Mouse (Mus musculus) natural killer cell, adult 2 months (primary cell): Measurements from ENCODE around the gene Fyb.
A peak's percentile ranks its signal among the peaks of the same experiment; 100 is the strongest.

Source experiments
- DNase-seq, 2 experiments: peaks; one replicate each; pipeline ENCODE4 v3.0.0; 2022; ENCODE audit warnings: low spot score in 2 of 2

Fyb gene

DNA sequence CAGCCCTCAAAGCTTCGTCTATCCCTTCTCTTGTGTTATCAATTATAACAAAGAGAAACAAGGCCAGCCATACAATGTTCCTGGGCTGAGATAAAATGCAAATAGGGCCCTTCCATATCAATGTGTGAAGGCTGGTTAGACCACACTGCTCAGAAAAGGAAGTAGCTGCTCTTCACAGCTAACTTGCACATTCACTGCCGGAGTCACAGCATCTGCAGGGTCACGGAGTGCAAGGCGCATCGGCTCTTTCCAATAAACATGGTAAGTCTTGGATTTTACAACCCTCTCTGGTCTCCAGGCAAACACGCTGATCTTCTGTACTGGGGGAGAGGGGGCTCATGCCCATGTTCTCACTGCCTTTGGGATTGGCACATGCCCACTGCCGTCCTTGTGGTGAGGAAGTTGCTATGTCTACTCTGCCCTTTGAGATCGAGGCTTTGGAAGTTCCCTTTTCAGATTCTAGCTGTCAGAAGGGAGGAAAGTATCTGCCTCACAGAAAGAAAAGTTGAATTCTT lies at the start of gene Fyb:
Gene Fyb, plus strand, starts transcription at position 201 of the 515 bp plus-strand sequence.
- DNase-seq, result peak; percentile 67 to 82

DNA sequence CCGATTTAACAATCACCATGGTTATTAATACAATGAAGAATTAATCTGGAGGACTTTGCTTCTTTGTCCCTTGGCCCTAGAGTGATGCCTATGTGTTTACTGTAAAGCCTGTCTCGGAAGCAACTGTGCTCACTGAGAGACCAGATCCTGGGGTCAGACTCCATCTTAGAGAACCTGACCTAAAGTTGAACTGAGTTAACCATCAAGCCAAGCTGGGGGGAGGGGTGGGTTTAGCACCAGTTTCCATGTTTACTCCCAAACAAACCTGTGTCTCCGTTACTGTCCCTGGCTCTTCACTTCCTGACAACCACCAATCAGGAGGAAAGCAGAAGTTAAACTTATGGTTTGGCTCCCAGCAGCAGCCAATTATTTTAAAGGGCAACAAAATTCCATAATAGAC lies 39.1 kb upstream of the Fyb start:
- DNase-seq, result no peak

DNA sequence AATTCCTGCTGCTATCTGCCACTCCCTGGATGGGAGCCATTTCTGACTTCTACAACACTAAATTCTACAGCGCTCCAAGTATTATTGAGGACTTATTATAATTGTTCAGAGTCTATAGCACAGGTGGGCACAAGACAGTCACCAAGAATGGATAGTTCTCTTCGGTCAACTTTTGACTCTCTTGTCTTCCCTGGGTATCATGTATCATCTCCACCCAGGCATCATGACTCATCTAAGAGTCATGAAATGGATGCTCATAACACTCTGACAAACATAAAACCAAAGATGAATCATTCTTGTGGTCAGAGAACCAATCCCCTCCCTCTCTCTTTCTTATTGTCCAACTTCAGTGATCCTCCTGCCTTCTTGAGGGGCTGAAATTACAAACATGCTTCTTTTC lies 30.3 kb upstream of the Fyb start:
- DNase-seq, result no peak

DNA sequence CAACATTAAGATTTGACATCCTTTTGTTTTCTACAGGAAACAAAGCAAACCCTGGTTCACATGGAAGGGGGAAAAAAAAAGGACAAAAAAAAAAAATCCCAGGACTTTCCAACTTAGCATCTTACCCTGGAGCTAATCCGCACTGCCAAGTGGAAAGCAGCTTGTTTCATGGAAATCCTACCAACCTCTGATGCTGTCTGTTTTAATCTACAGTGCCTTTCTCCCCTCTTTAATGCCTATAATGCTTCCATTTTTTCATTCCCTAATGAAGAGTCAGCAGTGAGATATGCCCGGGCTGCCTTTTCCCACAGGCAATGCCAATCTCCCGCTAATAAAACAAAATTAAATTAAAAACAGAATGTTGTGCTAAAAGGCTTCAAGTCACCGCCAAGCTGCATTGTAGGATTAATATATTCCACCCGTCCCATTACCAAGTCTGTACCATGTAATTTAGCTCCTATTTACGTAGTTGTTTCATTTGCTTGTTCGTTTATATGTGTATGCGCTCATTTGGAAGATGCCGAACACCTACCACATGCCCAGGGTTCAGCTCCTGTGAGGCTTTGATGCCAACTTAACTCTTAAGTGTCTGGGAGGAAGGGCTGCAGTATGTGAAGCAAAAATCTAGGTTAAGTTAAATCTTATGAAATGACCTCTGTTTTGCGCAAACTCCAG lies 24.1 kb upstream of the Fyb start:
- DNase-seq, result no peak

DNA sequence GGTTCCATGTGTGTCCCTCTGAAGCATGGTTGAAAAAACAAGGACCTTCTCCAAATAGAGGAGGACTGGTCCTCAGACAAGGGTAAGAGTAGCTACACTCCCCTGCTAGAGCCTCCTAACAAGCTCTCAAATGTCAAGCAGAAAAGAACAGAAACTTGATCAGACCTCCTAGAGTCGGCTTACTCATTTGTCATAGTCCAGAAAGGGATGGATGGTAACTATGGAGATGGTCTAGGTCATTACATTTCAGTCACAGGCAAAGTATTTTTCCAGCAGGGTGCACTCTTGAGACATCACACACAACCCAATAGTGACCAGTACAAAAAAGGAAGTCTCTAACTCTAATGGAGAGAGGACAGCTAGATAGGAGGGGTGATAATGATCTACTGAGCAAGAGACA lies 21.9 kb upstream of the Fyb start:
- DNase-seq, result peak; percentile 32 to 48

DNA sequence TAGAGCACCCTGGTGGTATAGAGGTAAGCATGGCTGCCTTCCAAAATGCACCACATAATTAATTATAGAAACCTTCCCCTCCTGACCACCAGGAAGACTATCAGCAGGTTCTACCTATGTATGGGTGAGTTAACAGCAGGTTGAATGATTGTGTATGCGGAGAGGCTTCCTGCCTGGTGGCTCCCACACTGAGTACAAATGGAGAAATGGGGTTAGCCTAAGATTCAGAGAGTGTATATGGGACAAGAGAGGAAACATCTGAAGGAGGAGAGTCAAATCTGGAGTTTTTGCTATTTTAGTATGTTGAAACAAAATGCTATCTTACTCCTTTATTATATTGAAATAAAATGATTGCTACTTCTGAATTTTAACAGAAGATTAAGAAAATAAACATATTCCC lies 5.1 kb upstream of the Fyb start:
- no peak for DNase-seq

DNA sequence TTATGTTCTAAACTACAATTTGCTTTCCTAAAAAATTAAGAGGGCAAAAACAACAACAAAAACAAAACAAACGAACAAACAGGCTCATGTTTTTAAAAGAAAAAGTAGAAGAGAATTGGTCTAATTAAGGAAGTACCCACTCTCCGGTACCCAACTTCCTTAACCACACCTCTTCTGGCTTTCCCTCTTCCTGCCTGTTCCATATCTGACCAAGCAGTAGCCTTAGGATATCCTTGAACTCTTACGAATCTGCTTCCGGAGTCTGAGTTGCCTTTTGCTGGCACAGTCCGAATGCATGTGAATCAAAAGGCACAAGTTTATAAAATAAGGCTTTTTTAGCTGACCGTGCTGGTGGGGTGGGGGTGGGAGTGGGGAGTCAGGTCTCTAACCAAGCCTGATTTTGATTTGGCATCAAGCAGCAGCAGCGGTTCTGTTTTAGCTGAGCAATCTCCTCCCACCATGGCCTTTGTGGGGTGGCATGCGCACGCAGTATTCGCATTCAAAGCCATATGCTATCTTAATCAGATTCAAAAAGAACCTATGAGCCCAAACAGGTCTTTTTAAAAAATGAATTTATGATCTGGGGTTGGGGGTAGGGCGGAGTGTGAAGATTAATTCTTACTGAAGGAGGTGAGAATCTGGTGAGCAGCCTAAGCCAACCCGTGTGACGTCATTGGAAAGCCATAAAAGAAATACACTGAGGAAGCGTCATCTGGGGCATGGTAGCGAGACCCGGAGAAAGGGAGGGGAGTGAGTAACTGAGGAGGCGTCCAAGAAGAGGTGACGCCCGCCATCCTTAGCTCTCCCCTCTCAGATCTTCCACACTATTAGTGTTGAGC lies 3.0 kb upstream of the Fyb start:
- DNase-seq, result peak; percentile 71 to 88

DNA sequence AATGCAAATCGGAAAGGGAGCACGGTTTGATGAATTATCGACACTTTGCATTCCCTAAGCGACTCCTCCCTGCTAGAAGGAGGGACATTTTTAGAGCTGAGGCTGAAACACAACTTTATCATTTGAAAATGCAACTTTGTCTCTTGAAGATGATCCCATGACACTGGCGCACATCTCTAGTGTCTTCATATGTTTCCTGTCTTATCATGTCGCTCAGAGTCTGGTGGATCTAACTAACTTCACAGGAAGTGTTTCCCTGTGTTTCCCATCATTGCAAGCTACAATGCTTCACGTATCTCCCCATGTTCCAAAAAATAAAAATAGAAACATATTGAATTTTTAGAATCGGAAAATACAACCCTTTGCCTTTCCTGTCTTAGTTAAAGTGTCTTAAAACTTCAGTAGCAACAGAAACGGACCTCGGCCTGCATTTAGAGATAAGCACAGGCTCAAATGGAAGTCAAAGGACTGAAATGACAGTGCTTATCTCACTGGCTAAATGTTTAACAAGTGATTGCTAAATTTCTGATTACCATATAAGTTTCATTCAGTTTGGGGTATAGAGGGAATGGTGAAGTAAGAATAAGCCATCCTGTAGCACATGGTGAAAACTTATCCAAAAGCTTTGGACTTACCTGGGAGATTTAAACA lies 2.0 kb upstream of the Fyb start:
- no peak for DNase-seq

DNA sequence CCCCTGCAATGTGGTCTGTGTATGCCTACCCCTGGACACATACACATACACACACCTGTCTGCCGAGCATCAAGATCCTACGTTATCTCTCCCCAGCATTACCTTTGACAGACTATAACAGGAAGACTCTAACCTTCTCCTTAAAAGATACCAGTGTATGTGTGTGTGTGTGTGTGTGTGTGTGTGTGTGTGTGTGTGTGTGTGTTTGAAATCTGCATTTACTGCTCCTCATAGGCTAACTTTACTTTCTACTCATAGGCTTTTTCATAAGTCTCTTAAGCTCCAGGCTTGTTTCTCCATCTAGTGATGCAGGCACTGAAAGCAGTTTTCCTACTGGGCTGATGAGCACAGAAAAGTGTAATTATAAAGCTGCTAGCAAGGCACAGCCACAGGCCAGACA lies 2.1 kb downstream of the Fyb start:
- DNase-seq, result no peak

DNA sequence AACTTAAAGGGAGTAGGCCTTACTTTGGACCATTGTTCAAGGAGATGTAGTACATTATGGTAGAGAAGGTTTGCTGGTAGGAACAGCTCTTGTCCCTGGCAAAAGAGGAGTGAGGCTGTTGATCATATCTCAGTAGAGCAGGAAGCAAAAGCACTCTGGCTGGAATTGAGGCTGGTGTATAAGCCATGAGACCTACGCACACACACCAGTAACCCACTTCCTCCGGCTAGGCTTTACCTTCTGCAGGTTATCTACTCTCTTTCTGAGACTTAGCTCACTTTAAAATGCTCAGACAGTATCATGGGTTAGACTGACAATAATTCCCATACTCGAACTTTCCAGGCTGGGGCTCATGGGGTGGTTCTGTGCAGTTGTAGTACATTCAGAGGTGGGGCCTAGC lies 2.7 kb downstream of the Fyb start:
- DNase-seq, result no peak

DNA sequence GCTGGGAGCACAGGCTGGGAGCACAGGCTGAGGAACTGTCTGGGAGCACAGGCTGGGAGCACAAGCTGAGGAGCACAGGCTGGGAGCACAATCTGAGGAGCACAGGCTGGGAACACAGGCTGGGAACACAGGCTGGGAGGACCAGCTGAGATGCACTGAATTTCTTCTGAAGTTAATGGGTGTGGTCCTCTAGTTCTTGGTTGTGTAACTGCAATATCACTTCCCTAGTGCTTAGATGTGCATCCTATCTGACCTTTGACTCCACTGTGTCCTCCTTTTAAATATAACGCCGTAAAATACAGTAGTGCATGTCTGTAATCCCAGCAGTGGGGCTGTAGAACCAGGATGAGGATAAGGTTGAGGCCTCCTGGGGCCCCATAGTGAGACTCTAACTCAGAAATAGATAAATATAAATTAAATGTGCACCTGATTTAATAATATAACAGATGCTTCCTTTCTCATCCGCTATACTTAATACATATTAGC lies 11.2 kb downstream of the Fyb start:
- DNase-seq, result no peak

DNA sequence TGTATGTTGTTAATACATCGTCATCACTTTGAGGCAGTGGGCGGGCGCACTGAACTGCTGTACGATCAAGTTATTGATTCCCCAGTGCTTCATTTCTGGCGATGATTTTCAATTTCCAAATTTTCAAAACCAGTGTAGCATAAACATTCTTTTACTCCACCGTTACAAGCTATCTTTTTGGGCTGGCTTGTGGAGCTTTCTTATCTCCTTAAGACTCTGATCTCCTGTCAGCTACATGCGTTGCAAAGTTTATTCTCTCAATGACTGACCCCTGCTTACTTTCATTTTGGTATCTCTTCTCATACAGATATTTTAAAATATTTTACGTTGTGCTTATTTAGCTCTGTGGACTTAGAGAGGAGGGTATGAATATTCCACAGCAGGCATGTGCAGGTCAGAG lies 11.9 kb downstream of the Fyb start:
- DNase-seq, result no peak

DNA sequence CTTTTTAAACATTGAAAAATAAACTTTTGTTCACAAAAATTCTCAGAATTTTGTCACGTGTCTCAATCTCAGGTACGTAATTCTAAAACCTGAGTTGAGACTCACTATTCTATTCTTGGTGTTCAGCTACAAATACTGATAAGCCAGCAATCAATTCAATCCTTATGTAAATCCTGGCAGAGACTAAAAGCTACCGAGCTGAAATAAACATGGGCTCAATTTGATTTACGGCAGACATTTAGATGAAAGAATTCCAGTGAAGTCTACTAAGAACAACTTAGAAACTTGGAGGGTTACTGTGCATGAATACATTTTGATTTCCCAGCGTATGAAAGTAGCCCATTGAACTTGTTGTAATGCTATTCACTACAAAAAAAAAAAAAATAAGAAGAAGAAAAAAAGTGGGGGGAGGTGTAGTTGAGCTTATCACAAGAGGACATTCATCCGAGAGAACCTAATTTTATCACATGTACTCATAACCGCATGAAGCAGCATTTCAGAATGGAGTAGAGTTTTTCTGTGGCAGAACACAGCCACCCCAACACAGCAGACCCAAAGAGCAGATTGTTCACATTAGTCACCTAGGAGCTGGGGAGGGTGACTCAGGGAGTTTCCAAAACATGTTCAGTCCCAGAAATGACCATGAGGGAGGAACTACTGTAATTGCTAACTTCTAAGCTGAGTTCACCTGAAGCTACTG lies 17.1 kb downstream of the Fyb start:
- DNase-seq, result peak; percentile 25 to 47

DNA sequence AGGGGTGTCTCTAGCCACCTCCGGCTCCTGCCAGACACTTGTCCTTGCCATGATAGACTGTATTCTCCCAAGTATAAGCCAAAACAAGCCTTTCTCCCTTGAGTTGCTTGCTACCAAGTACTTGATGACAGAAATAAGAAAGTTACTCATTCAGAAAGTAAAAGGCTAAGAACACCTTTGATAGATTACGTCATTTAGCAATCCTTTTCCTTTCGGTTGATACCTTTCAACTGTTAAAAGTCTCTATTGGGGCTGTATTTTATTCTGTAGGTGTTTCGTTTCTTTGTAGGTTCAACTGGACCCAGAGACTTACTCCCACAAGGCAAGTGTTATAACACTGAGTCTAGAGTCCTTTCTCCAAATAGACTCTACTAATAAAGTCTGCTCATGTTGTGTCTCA lies 26.3 kb downstream of the Fyb start:
- no peak for DNase-seq

DNA sequence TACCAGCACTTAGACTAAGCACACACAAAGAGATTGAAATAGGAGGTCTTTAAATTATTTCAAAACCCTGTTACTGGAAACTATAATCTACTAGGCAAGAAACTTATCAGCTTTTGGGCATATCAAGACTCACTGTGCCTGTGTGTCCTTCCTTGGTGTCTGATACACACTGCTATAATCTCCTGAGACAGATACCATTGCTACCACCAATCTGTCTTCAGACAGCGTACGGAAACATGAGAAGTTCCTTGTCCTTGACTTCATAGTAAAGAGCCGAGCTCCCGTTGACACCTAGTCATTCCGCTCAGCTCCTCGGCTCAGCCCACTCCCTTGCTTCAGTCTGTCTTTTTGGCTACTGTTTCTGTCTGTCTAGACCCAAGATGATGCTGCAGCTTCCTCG lies 29.2 kb downstream of the Fyb start:
- no peak for DNase-seq

DNA sequence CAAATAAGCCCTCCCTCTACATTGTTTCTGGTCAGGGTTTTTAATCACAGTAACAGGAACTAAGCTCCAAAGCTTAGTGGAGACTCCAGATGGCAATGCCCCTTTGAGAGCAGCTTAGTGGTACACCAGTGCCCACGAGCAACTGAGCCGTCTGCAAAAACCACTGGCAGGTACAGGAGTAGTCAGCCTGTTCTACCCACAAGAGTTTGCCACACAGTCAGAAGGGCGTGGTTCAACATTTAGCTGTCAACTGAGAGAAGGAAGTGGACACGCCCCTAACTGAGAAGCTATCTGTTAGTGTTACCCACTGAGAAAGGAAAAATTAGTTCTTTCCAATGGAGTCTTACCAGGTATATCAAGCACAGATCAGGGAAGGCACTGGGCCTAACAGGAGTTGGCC lies 32.1 kb downstream of the Fyb start:
- peak; percentile 70 to 80 for DNase-seq

DNA sequence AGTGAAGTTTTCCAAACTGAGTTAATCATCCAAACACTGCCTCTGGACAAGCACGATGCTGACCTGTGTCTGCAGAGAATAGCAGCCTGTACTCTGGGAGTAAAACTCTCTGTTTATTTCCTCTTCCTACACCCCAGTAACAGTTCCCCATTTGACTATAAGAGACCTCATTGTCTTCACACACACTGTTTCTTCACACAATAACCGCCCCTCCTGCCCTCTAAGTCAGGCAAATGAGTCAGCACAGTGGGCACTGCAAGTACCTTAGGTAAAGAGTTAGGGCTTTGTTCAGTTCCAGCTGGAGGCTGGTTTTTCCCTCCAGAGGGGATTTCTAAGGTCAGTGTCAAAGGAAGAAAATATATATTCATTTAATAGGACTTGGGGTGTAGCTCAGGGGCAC lies 32.9 kb downstream of the Fyb start:
- DNase-seq, result peak; percentile 43 to 64

DNA sequence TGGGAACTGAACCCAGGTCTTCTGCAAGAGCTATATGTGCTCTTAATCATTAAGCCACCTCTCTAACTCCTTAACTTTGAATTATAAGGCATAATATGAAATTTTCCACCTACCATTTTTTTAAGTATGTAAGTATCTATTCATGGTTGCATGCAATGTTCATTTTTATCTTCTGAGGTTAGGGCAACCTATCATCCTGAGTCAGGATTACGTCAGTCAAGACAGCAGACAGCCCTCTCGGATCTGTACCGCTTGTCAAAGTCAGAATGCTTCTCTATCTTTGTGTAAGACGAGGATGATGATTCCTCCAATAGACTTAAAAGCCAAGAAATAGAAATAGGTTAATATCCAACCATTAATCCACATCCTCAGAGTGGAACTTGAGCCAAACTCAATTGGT lies 33.6 kb downstream of the Fyb start:
- DNase-seq, result no peak

DNA sequence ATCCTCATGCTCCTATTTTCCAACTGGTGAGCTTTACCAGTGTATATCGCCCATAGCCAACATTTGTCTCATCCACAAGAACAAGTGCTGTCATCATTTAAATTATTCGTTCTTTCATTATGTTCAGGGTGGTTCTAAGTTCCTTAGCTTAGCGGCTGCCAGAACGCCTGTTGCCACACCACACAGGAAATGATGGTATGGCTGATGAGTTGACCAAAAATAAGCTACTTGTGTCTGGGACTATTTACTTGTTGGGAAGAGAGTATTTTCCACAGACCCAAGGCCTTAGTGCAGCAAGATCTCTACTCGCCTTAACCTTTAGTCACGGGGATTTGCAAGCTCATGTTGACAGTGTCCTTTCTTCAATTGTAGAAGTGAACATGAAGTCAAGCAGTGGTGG lies 34.3 kb downstream of the Fyb start:
- no peak for DNase-seq

DNA sequence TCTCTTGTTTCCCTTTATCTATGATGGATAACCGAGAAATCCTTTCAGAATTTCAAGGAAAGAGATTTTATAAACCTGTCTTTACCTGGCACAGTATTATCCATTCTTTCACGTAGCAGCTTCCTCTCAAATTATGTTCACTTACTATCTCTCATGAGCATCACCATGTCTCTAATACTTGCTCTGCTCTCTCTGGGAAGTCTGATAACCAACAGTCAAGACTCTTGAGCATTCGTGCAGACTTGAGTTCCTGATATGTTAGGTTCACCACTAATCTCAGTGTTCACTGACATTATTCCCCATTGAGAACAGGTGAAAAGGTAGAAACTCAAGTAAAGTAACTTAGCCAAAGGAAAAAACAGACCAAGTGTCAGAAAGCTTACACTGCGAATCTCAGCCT lies 34.9 kb downstream of the Fyb start:
- no peak for DNase-seq

DNA sequence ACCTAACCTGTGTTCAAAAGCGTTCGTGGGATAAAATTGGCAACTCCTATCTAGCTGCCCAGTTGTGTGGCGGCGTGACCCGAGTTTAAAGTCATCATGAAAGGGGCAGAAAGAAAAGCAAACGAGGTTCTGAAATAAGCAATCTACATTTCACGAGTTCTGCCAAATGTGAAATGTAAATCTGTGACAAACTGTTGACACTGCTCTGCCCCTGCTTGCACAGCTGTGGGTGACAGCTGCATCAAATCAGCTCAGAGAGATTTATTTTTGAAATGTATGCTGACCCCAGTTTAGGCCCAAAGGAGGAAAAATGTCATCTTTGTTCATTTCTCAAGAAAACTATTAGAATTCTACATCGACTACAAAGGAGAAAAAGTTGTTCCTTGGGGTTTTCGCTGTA lies 36.5 kb downstream of the Fyb start:
- no peak for DNase-seq

DNA sequence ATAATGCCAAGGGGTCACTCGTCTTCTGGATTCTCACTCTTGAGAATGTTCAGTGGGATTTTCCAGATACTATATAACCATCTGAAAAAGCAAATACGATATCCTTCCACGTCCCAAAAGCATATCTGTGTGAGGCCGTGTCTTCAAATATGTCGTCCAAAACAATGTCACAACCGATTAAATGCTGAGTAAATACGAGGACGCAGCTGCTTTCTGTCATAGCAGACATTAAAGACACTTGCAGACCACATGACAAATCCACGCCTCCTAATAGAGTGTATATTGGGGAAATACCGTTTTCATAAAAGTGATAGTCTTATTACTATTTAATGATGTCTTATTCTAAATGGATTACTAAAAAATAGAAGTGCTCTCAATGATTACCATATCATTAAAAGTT lies 38.0 kb downstream of the Fyb start:
- DNase-seq, result no peak
